Mouse (Mus musculus): ENCODE measurements around the gene Rbfox3.

DNA sequence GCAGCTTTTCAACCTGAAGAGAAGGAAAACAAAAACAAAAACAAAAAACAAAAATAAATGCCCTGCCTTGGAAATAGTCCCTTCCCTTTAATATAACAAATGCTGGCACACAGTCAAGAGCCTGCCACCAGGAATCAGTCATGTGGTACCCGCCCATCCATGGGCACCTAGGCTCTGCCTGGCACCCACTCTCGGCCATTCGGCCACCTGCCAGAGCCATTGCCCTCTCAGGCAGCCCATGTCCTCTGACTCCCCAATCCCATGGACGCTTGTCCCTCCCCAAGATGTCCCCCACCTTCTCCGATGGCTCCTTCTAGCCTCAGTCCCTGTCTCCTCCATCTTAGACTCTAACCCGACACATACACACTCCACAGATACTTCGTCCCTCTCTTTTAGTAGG, 100.0 kb downstream of the Rbfox3 start:
- no peak for TF ChIP-seq CTCF (IDR thresholded peaks at IDR 0.05; ENCODE audit: low read depth, low read length)
- TF ChIP-seq POLR2A (IDR thresholded peaks at IDR 0.05; ENCODE audit: borderline replicate concordance, low read depth, low read length) = no peak

Measured in bone marrow macrophage, adult 2 months (primary cell).